Mouse (Mus musculus) embryo, embryonic 9.5 days (tissue): ENCODE measurements around the gene Gtf3c4.

Source experiments
- DNase-seq: peaks from one replicate; pipeline ENCODE4 v3.0.0-alpha.2; 2017; ENCODE audit errors: extremely low spot score

Gene Gtf3c4

DNA sequence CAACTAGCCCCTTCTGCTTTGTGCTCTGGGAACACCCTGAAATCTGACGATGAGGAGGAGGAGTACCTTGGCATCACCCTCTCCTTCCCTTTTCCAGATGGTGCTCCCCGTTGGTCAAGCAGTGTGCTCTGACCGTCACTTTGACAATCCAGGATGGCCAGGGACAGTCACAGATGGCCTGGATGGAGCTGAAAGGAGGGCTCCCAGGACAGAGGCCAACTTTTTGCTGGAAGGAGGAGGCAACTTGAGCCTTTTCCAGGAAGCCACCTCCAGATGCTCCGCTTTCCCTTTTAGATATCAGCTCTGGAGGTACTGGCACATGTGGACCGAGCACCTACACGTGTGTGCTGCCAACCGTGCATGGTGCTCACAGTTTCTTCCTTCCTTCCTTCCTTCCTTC, 36.8 kb downstream of the Gtf3c4 start:
- DNase-seq, result no peak

DNA sequence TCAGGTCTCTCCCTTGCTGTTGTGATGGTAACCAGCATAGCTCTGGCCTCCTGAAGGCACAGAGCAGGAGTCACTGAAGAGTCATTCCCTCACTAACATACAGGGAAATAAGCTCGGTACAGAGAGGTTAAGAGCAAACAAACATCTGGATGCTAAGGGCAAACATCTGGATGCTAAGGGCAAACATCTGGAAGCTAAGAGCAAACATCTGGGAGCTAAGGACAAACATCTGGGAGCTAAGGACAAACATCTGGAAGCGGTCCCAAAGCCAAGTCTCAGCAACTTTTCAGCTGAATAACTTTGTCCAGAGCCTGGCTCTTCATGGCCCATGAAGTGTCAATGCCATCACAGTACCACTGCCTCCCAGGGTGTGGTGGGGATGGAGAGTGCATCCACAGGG, 40.6 kb downstream of the Gtf3c4 start:
- no peak for DNase-seq

DNA sequence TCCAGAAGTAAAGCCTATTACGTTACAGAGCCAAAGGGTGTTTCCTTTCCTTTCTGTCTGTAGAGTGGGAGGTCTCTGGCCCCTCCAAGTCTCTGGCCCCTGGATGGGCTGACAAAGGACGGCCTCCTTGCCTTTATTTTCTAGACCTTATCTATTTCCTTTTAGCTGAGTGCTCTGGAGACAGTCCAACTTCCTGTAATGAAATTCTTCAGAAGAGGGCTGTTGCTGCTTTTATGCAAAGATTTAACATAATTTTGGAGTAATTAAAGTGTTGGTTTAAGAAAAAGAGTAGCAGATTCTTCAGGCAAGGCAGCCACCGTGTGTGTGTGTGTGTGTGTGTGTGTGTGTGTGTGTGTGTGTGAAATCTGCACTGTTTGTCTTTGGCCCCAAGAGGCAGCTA, 41.8 kb downstream of the Gtf3c4 start:
- no peak for DNase-seq

DNA sequence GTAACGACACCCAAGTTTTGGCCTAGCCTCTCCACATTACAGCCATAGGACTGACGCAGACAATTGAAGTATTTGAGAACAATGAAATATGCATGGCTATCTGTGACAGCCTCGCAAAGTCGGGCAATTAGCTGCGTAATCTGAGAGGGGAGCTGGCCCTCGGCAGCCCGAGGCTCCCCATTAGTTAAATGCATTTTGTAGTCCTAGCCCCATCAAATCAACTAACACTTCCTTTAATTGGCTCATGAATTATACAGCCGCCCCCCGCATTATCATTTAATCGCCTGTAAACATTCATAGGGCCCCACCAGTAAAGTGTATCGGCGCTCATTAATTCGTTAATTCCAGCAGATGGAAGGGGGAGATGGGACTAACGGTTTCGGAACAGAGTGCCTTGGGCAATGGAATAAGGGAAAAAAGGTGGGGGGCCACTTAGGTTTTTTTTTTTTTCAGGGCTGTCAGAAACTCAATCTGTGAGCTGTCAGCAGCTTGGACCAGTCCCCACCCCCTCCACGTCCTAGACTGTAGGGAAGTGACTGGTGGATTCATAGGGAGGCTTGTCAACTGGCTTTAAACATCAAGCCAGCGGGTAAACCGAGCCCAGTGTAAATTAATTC, 42.6 kb downstream of the Gtf3c4 start:
- DNase-seq, result no peak

DNA sequence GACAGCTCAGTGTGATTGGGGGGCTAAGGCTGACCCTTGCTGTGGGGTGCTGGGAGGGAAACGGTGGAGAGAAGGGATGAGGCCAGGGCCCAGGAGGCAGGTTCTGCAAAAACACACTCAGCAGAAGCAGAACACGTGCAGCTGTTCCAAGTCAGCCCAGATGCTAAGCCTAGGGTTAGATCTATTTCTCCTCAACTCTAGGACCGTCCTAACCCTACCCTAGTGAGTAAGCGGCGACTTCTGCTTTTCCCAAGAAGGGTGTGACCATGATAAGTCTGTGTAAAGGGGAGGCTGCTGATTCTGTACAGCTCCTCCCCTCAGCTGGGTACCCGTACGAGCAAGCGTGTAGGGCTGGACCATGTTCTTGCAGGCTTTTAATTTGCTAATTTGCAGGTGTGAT, 43.9 kb downstream of the Gtf3c4 start:
- DNase-seq, result no peak

DNA sequence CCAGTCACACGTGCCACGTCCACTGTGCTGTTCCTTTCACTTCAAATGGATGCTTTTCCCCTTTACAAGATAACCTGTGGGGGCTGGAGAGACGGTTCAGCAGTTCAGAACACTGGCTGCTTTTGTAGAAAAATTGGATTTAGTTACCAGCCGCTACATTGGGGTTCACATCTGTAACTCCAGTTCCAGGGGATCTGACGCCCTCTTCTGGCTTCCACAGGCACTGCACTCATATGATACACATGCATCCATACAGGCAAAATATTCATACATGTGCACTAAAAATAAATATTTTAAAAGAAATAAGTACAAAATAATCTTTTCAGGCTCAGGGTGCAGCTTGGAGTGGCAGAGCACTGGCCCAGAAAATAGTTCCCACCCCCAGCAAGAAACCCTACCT, 45.5 kb downstream of the Gtf3c4 start:
- DNase-seq, result no peak

DNA sequence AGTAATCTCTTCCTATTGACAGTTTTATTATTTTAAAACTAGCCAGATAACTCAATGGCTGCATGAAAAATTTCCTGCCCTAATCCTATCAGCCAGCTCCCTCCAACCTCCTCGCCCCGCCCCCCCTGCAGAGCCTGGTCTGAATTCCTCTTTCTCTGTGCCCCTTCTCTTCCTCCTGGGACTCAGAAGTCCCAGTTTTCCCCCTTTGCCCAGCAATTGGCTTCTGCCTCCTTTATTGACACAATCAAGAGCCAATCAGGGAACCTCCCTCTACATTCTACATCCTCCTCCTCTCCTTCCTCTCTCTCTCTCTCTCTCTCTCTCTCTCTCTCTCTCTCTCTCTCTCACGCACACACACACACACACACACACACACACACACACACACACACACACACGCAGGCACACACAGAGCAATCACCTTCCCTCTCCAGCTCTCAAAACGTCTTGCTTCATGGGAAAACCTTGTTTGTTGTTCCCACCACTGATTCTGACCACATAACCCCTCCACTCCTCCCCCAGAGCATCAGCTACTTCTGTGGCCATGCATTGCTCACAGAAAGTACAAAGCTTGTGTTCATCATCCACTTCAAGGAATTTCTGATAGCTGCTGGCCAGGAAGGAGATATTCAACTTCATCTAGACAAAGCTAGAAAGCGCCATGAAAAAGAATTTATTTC, 47.1 kb downstream of the Gtf3c4 start:
- DNase-seq, result peak; percentile 74

DNA sequence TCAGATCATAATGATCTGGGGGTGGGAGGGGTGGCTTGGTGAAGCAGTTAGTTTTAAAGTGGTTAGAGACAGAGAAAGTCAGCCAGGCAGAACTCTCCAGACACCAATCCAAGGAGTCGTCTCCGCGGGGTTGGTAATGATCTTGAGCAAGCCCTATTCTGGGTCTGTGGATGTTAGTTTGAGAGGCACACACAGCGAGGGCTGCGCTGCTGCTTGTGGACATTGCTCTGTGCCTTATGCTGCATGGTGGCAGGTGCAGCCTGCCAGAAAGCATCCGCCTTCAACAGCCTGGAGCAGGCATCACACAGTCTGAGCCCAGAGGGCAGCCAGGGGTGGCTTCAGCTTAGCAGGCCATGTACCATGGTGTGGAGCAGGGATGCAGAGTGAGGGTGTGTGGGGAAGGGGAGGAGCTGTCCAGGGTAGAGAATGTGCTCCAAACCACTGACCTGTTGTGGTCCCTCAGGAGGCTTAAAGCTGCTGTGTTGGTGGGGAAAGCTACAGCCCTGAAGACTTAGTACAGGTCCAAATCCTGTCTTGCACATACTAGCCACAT, 53.0 kb downstream of the Gtf3c4 start:
- DNase-seq, result no peak

DNA sequence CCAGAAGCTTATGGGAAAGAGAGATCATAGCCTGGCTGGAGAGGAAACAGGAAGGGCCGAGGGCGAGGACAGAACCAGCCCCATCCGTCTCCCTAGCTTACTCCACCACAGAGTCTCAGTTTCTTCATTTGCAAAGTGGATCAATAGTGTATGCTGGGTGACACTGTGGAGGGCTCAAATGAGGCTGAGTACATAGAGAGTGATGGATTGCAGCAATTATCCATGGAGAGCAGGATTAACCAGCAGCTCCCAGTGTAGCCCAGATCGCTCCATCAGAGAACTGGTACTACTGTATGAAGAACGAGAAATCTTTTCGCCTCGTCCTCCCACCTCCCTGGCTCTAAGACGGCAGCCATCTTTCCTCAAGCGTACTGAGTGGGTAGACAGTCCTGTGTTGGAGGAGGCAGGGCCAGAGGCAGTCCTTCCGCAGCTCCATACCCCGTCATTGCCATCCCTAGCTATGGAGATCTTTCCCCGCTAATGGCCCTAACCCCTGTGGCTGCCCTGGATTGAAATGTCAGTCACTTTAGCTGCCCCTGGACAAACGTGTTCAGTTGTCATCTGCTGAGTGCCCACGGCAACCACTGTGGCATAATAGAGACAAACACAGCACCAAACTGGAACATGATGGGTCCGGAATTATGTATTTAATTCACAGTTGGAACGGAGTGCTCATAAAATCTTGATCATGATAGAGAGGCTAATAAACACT, 53.6 kb downstream of the Gtf3c4 start:
- no peak for DNase-seq

DNA sequence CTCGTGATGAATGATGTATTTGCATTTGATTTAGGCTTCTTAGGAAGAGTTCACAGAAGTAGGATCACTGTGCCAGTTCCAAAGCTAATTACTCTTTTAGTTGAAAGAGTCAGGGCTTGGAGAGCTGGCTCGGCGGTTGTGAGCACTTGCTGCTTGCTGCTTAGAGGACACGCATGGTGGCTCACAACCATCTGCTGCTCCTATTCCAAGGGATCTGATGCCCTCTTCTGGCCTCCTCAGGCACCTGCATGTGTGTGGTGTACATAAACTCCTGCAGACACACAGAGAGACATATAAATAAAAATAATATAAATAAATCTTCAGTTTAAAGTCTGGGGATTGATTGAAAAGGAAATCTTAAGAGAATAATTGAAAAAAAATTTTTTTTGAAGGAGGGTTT, 58.9 kb downstream of the Gtf3c4 start:
- DNase-seq, result no peak

DNA sequence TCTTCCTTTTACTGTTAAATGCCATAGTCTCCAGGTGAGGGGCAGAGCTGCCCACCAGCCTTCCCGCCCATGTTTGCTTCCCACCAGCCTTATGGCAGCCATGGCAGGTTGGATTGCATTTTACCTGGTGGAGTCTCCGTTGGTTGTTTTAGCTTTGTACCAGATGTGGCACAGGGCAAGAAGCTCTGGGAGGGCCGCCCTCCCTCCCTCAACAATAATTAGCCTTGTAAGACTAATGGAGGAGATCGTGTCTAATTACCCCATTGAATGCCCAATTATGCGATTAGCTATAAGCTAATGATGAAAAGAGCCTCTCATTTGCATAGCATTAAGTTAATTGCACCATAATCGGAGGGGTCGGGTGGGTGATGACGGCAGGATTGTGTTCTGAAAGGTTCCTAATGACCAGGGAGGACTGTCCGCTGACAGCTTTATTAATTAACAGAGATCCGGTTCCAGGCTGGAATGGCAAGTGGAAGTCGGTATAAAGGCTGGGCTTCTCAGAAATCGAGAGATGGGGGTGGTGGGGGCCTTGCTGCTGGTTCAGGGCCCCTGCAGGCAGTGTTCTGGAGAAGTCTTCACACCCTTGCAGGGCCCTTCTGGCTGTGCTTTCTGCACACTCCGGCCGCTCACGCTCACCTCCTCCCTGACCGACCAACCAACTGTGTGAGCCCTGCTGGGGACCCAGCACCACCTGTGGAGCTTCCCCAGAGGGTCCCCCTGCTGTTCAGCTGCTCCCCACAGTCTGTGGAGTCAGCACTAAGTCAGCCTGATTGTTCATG, 60.0 kb downstream of the Gtf3c4 start:
- no peak for DNase-seq

DNA sequence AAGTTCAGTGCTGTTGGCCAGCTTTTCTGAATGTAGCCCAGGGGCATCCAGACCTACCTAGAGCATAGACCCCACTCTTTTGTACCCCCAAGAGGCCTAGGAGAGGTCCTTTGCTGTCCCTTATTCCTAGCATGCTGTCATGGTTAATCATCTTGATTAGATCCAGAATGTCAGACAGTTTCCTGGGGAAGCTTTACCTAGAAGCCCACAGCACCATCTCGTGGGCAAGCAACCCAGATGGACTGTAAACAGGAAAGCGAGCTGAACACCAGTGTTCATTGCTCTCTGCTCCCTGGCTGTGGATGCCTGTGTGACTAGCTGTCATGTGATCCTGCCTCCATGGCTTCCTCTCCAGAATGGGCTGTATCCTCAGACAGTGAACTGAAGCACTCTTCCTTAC, 63.4 kb downstream of the Gtf3c4 start:
- DNase-seq, result no peak

DNA sequence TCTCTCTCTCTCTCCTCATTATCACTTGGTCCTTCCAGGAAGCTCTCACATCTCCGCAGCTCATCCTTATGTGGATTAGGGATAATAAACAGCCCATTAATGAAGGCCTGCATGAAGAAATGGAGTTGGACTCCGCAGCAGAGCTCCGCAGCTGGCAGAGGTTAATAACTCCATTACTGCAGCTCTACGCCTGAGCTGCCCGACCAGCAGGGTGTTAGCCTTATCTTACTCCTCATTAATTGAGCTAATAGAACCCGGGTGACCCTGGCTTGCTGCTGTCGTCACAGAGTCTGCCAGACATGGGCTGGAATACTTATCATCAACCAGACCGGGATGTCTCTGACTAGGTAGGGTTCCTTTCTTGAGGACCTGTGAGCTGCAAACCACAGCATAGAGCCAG, 66.1 kb downstream of the Gtf3c4 start:
- no peak for DNase-seq
